Mouse (Mus musculus) G1E (cell line): Measurements from ENCODE around the gene Chd4.

Source experiments
- CTCF ChIP-seq: IDR thresholded peaks from 2 replicates; pipeline ENCODE4 v1.5.1; 2012; ENCODE audit warnings: low read depth, low read length, inconsistent platforms, mixed read lengths
- POLR2AphosphoS5 ChIP-seq: IDR thresholded peaks from 2 replicates; pipeline ENCODE4 v1.6.1; 2012; ENCODE audit warnings: low read depth, low read length, inconsistent platforms; ENCODE audit not compliant: insufficient replicate concordance
- TAL1 ChIP-seq: conservative IDR thresholded peaks from 2 replicates; pipeline ENCODE4 v1.6.1; 2012; ENCODE audit warnings: low read depth, low read length, inconsistent platforms, mixed read lengths

DNA sequence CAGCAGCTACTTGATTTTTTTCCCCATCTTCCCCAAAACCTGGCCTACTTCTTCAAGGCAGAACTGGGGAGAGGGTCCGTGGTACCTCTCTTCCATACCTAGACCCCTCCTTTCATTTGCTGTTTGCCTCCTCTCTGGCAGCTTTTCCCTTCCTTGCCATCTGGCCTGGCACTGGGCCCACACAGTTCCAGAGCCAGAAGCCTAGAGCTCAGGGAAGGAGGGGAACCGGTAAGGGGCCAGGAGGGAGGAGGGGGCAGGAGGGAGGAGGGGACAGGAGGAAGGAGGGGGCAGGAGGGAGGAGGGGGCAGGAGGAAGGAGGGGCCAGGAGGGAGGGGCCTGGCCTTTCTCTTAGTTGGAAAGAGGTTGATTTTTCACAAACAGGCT lies 23.9 kb upstream of the Chd4 start:
- TF ChIP-seq CTCF (no peak), POLR2AphosphoS5 (no peak), TAL1 (no peak)
